Mouse (Mus musculus) small intestine, adult 2 months (tissue): ENCODE measurements around the gene Pitpnm3. TPM values are rescaled to one million over a fixed set of nuclear protein-coding genes. Genes with fewer than 3 reads are reported as not detected.

Experiments
- H3K27ac ChIP-seq: fragments of 200-500 bp; 2 replicates; pipeline ENCODE4 v1.5.1; 2012; ENCODE audit warnings: low read depth, low read length, control low read depth, inconsistent platforms; ENCODE audit not compliant: insufficient read depth
- H3K27me3 ChIP-seq: fragments of 200-500 bp; 2 replicates; pipeline ENCODE4 v1.6.1; 2012; ENCODE audit warnings: mild to moderate bottlenecking, moderate library complexity, low read length, inconsistent platforms; ENCODE audit not compliant: control insufficient read depth, insufficient read depth
- H3K36me3 ChIP-seq: fragments of 200-500 bp; 2 replicates; pipeline ENCODE4 v1.6.1; 2012; ENCODE audit warnings: mild to moderate bottlenecking, low read length, control low read depth, inconsistent platforms; ENCODE audit not compliant: control insufficient read depth, insufficient read depth
- H3K4me1 ChIP-seq: fragments of 200-500 bp; 2 replicates; pipeline ENCODE4 v1.6.1; 2012; ENCODE audit warnings: low read length, inconsistent platforms, mixed read lengths; ENCODE audit not compliant: control insufficient read depth, insufficient read depth, insufficient read length
- H3K4me3 ChIP-seq: fragments of 200-500 bp; 2 replicates; pipeline ENCODE4 v1.5.1; 2012; ENCODE audit warnings: low read depth, mild to moderate bottlenecking, control low read depth, inconsistent platforms, low read length, moderate library complexity
- CTCF ChIP-seq: fragments of 200-500 bp; IDR thresholded peaks from 2 replicates; pipeline ENCODE4 v1.5.1; 2012; ENCODE audit warnings: low read depth, mild to moderate bottlenecking, control low read depth, inconsistent platforms, low read length, moderate library complexity, mixed read lengths; ENCODE audit not compliant: insufficient replicate concordance, insufficient read length; ENCODE audit errors: extremely low read depth
- POLR2A ChIP-seq: fragments of 200-500 bp; IDR thresholded peaks from 2 replicates; pipeline ENCODE4 v1.6.1; 2012; ENCODE audit warnings: low read depth, mild to moderate bottlenecking, control low read depth, inconsistent platforms, low read length, moderate library complexity
- WGBS: fragments of 180-500 bp; shearing (Covaris S2); methylation state at CpG from one replicate; pipeline ENCODE4 v1.1.7; 2018; 5-methylcytosine and 5-hydroxymethylcytosine counted together
- polyA plus RNA-seq: library from polyadenylated mRNA; depleted of rRNA; stranded (reverse); fragments of >200 nt; gene quantifications from 2 replicates; pipeline ENCODE4 v1.2.3, GENCODE M21; 2012

Pitpnm3 gene
- polyA plus RNA-seq, 1 experiment, result 3.0 TPM

DNA sequence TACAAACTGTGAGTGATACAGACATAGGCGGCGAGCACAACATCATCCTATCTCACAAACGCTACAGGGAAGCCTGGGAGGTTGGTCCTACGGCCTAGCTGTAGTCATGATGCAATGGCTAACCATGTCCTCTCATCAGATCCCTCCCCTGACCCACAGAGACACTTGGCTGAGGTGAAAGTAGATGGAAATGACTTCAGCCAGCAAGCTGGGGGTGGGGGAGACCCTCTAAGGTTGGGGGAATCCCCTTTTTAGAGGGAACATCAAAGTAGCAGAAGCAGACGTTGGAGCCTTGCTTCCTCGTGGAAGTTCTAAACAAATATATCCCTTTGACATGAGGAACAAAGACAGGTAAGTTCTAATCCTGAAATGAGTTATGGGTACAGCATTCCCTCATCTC, 71.2 kb downstream of the Pitpnm3 start:
- Histone ChIP-seq H3K4me1 (no peaks in the 10 kb centered on the region; the same call in 1 of the 2 replicates), H3K27ac (no peak overlapping the region), H3K4me3 (no peak overlapping the region), H3K36me3 (no peaks in the 10 kb centered on the region), H3K27me3 (no peaks in the 10 kb centered on the region)
- 71% methylated on average over 6 of the region's 6 CpGs for WGBS
- TF ChIP-seq POLR2A (no peak), CTCF (no peak)

DNA sequence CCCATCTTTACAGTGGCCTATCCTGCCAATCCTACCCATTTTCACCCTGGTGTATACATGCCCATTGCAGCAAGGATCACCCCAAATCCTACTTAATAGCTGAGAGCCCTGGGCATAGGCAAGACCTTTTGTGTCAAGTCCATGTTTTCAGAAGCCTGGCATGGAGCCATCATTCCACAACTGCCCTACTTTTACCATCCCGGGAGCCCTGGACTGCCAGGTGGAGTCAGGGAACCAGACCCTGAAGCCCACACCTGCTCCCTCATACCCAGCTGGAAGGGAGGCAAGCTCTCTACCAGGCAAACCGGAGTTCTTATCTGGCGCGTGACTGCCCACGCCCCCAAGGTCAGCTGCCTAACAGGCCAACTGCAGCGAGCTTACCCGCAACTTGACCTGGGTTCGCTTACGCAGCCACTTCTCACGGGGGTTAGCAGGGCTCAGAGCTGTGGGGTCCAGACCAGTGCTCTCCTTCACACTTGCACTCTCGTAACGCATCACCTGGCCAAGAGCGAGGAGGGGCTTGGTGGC, 74.4 kb downstream of the Pitpnm3 start:
- Histone ChIP-seq H3K27me3 (no peaks in the 10 kb centered on the region), H3K4me3 (no peak overlapping the region)
- WGBS, result 45% methylated on average over 13 of the region's 13 CpGs

DNA sequence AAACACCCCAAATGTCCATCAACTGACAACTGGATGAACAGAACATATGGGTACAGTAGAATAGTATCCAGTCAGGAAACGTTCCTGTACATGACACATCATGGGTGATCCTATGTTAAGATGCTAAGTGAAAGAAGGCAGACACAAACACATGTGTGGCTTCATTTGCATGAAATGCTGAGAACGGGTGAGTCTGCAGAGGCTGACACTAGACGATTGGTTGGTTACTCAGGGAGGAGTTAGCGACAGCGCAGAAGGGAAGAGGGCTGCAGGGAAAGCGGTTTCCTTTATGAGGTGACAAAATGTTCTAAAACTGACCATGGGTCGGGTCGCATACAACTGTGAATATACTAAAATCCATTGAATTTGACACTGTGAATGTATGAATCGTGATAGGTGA, 75.2 kb downstream of the Pitpnm3 start:
- H3K27ac ChIP-seq, result no peak overlapping the region
- no peak overlapping the region for H3K4me3 ChIP-seq
- TF ChIP-seq POLR2A, result no peak
- TF ChIP-seq CTCF, result no peak
- H3K36me3 ChIP-seq, result no peaks in the 10 kb centered on the region
- H3K4me1 ChIP-seq, result no peaks in the 10 kb centered on the region
- 76% methylated on average over 9 of the region's 9 CpGs for WGBS
- no peaks in the 10 kb centered on the region for H3K27me3 ChIP-seq

More for the DNA sequence above, 74.4 kb downstream of the Pitpnm3 start:
- TF ChIP-seq POLR2A (no peak), CTCF (no peak)
- H3K27ac ChIP-seq, result no peak overlapping the region
- no peaks in the 10 kb centered on the region for H3K36me3 ChIP-seq
- H3K4me1 ChIP-seq, result no peaks in the 10 kb centered on the region

DNA sequence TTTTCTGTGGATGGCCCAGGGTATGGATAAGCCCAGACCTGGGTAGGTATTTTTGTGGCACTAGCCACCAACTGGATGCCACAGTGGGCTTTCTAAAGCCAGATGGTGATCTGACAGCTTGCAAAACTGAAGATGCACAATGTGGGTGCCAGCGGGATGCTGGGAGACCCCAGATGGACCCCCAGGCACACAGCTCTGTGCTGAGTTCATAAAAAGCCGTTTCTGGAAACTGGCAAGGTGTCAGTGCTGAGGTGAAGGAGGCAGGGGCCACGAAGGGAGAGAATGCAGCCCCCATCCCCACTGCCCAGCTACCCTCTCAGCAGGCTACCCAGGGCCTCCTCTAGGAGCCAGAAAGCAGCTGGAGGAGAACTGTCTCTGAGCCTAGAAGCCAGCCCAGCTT, 78.4 kb downstream of the Pitpnm3 start:
- Histone ChIP-seq H3K27ac (no peak overlapping the region), H3K4me1 (no peaks in the 10 kb centered on the region), H3K27me3 (no peaks in the 10 kb centered on the region), H3K4me3 (no peak overlapping the region), H3K36me3 (no peaks in the 10 kb centered on the region)
- TF ChIP-seq POLR2A (no peak), CTCF (no peak)
- 58% methylated on average over 3 of the region's 3 CpGs for WGBS

DNA sequence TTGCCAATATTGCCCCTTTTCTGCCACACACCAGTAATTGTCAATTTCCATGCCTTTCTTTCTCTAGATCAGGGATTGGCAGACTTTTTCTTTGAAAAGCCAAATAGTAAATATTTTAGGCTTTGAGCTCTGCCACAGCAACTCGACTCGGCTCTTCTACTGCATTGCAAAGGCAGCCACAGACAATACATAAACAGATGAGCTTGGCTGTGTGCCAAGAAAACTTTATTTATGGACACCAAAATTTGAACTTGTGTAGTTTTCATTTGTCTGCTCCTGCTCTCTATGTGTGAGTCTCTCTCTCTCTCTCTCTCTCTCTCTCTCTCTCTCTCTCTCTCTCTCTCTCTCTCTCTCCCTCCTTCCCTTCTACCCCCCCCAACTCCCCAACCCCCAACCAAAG, 80.4 kb downstream of the Pitpnm3 start:
- Histone ChIP-seq H3K27me3 (peaks cover 9% of the 10 kb centered on the region), H3K36me3 (no peaks in the 10 kb centered on the region), H3K4me1 (peaks cover 4% of the 10 kb centered on the region), H3K27ac (no peak overlapping the region), H3K4me3 (no peak overlapping the region)
- 35% methylated on average over 2 of the region's 2 CpGs for WGBS
- TF ChIP-seq POLR2A, result no peak
- TF ChIP-seq CTCF, result no peak

DNA sequence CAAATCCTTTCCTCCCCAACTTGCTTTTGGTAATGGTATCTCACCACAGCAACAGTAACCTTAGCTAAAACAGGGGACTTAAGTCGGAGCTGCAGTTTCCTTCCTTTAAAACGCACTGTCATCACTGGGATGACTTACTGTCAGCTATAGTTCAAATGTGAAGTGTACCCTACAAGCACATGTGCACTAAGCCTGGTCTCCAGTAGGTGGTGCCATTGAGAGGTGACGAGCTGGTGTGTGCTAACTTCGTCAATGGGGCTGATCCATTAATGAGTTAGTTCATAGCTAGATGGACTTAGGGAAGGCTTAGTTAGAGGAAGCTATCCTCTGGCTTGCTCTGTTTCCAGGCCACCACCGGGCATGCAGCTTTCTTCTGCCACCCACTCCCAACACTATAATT, 82.9 kb downstream of the Pitpnm3 start:
- H3K27me3 ChIP-seq, result peaks cover 10% of the 10 kb centered on the region
- no peak overlapping the region for H3K4me3 ChIP-seq
- H3K36me3 ChIP-seq, result no peaks in the 10 kb centered on the region
- H3K27ac ChIP-seq, result no peak overlapping the region
- TF ChIP-seq CTCF (peak; percentile 49; the same call in 1 of the 2 replicates), POLR2A (no peak)
- H3K4me1 ChIP-seq, result peaks cover 4% of the 10 kb centered on the region
- 13% methylated on average over 5 of the region's 5 CpGs for WGBS

DNA sequence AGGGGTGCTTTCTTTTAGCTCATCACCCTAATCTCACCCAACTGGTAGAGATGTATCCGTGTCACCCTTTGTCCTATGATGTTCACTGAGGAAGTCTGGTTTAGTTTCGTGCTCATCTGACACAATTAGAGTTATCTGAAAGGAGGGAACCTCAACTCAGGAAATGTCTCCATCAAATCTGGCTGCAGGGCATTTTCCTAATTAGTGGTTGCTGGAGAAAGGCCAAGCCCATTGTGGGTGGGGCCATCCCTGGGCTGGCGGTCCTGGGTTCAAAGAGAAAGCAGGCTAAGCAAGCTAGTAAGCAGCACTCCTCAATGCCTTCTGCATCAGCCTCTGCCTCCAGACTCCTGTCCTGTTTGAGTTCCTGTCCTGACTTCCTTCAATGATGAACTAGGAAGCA, 83.4 kb downstream of the Pitpnm3 start:
- Histone ChIP-seq H3K27ac (no peak overlapping the region), H3K4me1 (peaks cover 4% of the 10 kb centered on the region), H3K36me3 (no peaks in the 10 kb centered on the region), H3K4me3 (no peak overlapping the region), H3K27me3 (peaks cover 10% of the 10 kb centered on the region)
- no peak for TF ChIP-seq POLR2A
- TF ChIP-seq CTCF, result no peak
- WGBS, result 56% methylated on average over 3 of the region's 3 CpGs
